Mouse (Mus musculus) megakaryocyte progenitor cell, adult 5-6 weeks (primary cell): ENCODE results near the gene Hist1h3i. TPM values are rescaled to one million over a fixed set of nuclear protein-coding genes. Genes with fewer than 3 reads are reported as not detected.

ENCODE experiments used
- ATAC-seq: replicated peaks from 2 replicates; pipeline ENCODE4 v1.8.0; 2016; ENCODE audit warnings: mild to moderate bottlenecking, moderate TSS enrichment, inconsistent platforms; ENCODE audit not compliant: poor library complexity
- total RNA-seq, 2 experiments: library from RNA; stranded (forward) in 1 of 2; stranded (reverse) in 1 of 2; fragments of 157-497, 149-512 nt in 1 of 2; fragments of 200-1000 nt in 1 of 2; gene quantifications; 2 replicates each; pipeline versions ENCODE4 v1.2.3 to v1.2.4; 2015 to 2017

Gene Hist1h3i
- total RNA-seq, 2 experiments from 2014 or later: 246 to 383 TPM

DNA sequence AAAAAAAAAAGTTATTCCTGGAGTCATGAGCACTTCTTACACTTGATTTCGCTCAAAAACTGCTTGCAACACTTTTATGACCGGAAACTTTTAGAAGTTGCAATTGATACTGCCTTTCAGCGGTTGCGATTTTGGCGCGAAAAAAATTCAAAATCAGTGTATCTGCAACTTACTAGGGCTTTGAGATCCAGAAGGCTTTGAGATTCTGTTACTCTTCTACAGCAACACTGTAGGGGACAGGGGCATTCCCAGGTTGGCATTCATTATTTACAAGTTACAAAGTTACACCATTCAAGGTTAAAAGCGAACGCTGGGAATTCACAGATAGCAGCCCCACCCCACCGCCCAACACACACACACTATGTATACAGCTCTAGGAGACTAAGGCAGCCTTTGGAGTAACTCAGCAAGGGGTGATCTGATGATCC lies 578 bp upstream of the Hist1h3i start:
- no peak for ATAC-seq

DNA sequence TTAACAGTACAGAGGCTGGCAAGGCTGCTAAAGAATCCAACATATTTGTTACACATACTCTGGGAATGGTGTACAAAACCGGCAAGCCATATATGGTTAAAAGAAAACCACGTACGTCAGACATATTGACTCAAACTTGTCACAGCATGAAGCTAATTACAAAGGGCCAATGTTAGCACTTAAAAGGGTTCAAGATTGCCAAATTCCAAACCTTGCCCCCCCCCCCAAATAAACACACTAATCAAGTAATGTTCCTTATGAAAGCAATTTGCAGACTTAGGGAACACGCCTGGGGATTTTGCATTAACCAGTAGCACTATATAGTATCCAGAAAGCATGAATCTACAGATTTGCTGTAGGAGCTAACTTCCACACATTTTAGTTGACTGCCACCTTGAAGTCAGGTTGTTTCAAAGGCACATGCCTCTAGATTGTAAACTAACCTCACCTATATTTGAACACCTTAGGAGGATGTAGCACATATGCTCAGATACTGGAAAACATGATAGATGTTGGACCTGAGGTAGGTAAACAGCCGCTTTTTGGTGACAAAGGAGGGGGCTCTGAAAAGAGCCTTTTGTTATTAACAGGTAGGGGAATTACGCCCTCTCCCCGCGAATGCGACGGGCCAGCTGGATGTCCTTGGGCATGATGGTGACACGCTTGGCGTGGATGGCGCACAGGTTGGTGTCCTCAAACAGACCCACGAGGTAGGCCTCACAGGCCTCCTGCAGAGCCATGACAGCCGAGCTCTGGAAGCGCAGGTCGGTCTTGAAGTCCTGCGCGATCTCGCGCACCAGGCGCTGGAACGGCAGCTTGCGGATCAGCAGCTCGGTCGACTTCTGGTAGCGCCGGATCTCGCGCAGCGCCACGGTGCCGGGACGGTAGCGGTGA lies 562 bp downstream of the Hist1h3i start:
- ATAC-seq: peak; percentile 1; the same call in 1 of the 2 replicates

DNA sequence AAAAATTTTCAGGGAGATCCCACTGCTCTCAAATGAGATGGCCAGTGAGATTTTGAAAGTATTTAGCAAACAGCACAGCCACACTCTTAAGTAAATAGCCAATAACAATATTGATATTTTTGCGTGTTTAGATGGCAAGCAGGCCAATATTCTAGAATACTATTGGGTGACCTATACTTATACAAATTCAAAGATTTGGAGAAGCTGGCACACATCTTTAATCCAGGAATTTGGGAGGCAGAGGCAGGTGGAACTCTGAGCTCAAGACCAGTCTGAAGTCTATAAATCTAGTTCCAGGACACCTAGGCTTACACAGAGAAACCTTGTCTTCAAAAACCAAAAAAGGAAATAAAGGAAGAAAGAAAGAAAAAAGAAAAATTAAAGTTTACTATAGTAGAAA lies 1.5 kb downstream of the Hist1h3i start:
- no peak for ATAC-seq

DNA sequence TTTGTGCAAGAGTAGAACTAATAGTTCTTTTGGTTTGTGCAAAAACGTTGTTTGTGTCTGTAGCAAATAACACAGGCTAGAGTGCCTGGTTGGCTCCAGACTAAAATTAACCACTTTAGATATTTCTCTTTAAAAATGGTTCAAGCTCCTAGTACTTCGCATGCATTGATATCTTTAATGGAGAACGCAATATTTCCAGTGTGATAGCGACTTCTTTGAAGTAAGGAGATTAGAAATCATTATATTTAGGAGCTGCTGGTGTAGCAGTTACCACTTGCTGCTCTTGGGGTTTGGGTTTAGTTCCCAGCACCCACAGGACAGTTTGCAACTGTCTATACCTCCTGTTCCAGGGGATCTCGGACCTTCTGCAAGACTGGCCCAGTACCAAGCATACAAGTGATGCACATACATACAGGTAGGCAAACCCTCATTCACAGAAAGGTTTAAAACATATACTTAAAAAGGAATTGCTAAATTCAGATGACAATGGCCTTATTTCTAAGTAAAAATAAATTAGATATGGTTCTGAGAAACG lies 2.1 kb downstream of the Hist1h3i start:
- ATAC-seq: no peak

DNA sequence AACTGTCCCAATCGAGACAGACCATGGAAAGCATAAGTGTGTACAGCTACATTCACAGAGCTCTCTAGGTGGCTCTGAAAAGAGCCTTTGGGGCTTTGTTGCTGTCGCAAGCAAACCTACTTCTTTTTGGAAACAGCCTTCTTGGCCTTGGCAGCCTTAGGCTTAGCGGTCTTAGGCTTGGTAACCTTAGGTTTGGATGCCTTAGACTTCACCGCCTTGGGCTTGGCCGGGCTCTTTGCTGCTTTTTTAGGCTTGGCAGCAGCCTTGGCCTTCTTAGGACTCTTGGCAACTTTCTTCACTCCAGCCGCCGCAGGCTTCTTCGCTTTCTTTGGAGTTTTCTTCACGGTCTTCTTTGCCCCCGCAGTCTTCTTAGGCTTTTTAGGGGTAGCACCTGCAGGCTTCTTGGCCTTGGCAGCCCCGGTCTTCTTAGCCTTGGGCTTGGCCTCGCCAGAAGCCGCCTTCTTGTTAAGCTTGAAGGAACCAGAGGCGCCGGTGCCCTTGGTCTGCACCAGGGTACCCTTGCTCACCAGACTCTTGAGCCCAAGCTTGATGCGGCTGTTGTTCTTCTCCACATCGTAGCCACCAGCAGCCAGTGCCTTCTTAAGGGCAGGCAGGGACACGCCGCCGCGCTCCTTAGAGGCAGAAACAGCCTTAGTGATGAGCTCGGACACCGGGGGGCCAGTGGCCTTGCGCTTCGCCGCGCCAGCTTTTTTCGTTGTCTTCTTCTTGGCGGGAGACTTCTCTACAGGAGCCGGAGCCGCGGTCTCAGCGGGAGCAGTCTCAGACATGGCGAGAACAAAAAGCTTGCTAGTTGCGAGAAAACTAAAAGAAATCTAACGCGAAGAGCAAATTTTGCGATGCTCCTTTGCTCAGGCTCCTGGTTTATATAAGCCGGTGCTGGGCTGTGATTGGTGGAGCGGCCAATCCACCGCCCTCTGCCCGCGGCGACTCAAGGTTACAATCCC lies 3.1 kb downstream of the Hist1h3i start, which contains the start of gene Hist1h1b:
TSS of gene Hist1h1b (minus strand) at position 859 of the 965 bp plus-strand sequence.
- ATAC-seq: peak; percentile 56

DNA sequence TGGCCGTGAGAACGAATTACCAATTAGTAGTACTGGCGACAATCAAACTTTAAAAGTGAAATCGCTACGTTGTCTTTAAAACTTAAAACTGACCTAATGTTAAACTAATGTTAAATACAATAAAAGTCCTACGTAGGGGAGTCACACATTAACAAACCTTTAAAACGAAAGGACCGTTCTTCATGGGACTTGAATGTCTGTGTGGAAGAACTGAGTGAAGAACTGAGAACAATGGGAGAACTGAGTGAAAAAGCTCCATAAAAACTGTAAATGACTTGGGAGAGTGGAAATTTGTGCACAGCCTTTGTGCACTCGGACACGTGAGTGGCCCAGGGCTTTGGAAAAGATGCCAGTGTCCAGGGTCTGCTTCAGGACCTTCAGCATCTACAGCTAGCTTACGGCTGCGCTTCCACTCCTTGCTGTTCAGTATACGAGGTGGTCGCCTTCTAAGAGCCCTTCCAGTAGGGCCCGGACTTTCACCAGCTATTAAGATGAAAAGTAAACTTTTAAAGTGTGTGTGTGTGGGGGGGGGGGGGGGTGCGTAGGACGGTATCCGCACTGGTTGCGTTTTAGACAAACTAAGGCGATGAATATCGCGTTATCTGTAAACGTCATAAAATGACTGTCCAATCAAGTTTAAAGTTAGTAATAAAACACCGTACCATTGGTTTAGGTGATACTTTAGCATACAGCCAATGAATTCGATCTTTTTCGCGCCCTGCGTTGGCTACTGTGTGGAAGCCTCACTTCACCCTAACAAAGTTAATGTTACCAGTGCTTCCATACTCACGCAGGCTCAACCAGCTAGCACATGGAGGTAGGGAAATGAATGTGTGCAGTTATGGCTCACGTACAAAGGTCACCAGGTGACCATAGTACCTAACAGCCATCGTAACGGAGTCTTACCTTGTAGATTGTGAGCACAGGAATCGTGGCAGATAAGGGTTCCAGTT lies 4.1 kb downstream of the Hist1h3i start:
- ATAC-seq: peak; percentile 47

DNA sequence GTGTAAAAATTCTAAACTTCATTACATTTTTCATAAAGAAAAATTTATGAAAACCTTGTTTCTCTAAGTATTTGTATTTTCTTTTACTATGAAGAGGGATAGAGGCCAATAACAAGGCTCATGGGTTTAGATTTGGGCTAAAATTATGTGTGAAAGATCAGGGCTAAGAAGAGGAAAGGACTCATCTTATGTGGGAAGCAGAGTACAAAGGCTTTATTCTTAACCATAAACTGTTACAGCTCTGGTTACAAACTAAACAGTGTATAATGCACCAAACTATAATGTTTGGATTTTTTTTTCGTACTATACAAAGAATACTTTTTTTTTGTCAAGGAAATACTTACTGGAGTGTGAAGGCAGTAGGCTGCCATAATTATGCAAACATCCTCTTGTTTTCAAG lies 27.5 kb downstream of the Hist1h3i start:
- ATAC-seq: no peak

DNA sequence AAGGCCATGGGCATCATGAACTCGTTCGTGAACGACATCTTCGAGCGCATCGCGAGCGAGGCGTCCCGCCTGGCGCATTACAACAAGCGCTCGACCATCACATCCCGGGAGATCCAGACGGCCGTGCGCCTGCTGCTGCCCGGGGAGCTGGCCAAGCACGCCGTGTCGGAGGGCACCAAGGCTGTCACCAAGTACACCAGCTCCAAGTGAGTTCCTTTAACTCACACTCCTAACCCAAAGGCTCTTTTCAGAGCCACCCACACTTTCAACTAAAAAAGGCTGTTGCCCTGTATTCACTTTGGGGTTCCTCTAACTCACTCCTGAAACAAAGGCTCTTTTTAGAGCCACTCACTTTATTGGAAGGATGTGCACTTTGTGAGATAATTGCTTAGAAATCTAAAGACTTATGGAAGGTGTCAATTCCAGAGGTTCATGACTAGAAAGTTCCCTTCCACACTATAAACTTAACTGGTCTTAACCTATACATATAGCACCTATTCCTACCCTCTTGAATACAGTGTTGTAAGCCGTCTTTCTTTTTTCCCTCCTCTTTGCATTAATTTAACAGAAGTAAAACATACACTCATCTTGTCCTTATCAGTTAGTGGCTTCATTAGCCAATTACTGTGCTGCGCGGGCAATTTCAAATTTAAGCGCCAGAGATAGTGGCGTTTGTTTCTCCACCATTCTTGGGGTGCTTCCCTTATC lies 28.7 kb downstream of the Hist1h3i start:
- ATAC-seq: peak; percentile 28

DNA sequence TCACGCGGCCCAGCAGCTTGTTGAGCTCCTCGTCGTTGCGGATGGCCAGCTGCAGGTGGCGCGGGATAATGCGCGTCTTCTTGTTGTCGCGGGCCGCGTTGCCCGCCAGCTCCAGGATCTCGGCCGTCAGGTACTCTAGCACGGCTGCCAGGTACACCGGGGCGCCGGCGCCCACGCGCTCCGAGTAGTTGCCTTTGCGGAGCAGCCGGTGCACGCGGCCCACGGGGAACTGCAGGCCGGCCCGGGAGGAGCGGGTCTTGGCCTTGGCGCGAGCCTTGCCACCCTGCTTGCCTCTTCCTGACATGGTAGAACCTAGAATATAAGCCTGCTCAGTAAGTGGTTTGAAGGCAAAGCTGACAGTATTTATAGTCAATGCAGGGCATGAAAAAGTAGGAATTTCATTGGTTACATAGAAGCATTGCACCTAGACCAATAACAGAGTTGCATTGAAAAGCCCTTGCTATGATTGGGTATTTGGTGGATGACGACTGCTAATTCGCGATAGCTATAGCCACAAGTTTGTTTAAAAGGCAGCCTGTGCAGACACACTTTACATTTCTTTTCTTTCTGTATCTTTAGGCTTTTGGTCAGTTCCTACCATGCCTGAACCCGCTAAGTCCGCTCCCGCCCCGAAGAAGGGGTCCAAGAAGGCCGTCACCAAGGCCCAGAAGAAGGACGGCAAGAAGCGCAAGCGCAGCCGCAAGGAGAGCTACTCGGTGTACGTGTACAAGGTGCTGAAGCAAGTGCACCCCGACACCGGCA lies 29.5 kb downstream of the Hist1h3i start, which contains the start of the genes Hist1h2ak and Hist1h2bn:
TSS of gene Hist1h2ak (minus strand) at position 304 of the 762 bp plus-strand sequence.
TSS of gene Hist1h2bn (plus strand) at position 600 of the 762 bp plus-strand sequence.
- ATAC-seq: peak; percentile 74

DNA sequence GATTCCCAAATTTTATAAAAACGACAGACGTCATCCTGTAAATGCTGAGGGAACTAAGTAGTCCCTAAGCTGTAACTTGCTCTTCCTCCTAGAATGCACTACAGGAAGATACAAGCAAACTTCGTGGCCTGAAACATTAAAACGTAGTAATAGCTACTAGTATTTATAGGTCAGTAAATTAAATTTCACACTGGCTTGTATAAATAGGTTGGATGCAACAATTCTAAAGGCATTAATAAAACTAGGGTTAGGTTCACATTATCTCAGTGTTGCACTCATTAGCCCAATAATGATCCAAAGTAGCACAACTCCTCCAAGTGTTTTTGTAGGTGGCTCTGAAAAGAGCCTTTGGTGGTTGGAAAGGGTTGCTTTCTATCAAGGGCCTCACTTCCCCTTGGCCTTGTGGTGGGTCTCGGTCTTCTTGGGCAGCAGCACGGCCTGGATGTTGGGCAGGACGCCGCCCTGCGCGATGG lies 30.1 kb downstream of the Hist1h3i start:
- ATAC-seq: peak; percentile 17

DNA sequence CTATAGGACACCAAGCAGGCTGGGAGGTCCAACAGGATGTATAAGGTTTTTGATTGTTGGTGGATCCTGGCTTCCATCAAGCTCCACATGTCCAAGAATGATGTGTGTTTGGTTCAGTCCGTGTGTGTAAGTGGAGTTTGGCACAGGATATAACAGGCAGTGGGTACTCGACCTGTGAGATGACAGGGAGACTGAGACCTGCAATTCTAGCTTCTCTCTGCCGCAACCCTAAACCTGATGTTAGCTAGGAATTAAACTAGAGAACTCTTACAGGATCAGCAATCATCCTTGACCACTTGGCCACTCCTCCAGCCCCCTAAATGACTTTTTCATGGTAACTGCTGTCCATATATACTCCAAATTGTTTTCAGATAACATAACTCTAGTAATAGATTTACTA lies 30.8 kb downstream of the Hist1h3i start:
- ATAC-seq: no peak

DNA sequence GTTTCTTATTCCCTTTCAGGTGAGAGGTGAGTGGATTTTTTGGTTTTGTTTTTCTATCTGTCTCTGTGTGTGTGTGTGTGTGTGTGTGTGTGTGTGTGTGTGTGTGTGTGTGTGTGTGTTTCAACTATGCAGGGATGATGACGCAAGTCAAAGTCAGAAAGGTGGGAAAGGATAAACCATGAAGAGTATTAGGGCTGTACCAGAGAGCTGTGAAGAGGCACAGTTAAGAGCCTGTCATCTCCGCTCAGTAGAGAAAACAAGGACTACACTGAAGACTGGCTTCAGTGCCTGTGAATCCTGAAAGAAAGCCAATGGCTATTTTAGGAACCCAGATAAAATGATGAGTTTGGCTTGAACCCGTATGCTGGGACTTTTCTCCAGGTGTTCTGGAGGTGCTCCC lies 31.3 kb downstream of the Hist1h3i start:
- no peak for ATAC-seq

DNA sequence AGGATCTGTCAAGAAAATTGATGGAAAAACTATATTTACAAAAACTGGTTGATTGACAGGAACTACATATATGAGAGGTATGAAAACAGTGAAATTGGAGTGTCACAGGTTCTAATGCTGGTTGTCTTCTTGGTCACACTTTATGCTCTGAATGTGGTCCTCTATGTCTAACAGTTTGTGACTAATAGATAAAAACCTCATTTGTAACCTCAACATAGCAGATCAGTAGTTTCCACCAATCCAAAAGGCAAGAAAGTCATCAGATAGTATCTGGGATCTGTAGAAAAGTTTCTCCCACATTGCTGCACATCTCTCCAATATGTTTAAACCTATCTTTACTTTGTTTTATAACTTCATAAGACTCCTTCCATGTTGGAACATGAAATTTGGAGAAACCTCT lies 31.8 kb downstream of the Hist1h3i start:
- ATAC-seq: no peak

DNA sequence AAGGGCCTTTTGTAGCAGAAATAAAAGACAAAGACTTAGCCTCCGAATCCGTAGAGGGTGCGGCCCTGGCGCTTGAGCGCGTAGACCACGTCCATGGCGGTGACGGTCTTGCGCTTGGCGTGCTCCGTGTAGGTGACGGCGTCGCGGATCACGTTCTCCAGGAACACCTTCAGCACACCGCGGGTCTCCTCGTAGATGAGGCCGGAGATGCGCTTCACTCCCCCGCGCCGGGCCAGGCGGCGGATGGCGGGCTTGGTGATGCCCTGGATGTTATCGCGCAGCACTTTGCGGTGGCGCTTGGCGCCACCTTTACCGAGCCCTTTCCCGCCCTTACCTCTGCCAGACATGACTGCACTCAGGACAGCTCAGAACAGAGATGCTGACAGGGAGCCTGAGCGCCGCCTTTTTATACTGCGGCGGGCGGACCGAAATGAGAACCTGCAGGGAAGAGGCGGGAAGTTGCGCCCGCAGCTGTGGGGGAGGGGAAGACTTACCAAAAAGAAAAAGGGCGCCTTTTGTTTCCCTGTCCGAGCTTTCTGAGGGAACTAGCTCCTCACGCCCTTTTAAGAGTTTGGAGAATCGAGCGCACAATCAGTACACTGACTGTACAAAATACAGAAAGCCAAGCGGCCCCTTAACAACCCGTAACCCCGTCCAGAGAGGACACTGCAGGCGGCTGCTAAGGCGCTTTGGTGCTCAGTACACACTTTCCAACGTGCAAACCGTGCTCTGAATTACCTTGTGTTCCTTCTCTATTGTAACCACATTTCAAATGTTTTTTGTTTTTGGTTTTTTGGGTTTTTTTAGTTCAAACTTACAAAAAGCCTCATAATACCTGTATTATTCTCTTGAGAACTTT lies 32.8 kb downstream of the Hist1h3i start, which contains the start of gene Hist1h4k:
TSS of gene Hist1h4k (minus strand) at position 347 of the 859 bp plus-strand sequence.
- ATAC-seq: peak; percentile 59

DNA sequence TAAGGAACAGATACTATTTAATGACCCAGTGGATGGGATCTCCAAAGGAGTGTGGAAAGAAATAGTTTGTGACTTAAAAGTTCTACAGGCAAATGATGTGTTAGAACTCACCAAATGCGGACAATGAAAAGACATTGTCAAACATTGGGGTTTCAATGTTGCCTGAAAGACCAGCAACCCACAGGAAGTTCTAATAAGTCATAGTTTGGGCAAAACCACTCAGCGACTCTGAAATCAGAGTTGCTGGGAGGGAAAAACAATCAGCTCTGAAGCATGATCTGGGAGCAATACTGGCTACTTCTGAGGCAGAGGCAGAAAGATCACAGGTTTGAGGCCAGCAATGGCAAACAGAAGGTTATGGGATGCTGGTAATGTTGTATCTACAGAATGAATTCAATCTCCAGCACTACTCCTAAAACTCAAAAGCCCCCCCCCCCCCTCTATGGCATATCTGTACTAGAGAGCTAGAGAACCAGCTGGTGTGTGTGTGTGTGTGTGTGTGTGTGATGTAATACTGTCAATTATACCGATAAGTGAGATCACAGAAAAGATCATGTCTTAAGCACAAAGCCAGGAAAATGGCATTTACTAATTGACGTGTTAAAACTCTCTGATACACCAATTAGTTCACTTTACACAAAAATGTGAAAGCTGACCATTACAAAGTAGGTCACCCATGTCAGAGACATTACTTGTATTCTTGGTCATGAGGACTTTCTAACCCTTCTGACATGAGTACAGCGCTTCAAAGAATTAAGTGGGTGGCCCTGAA lies 33.6 kb downstream of the Hist1h3i start:
- ATAC-seq: peak; percentile 13

DNA sequence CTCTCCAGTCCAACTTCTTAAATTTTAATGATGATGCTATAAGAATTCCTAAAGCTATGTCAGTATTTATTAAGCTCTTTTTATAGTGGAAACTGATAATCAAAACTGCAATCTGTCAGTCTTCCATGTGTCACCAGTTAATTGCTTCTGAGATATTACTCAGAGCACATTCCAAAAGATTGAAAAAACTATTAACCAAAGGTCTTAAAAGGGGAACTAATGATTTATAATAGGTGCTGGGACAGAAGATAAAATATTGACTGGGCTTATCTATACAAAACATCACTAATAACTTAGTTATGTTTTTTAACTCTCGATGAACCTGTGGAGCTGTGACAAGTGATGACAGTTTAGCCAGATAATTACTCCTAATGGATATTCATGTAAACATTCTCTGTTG lies 38.2 kb downstream of the Hist1h3i start:
- ATAC-seq: no peak
